Mouse (Mus musculus): Measurements from ENCODE around the gene D430041D05Rik. TPM values are rescaled to one million over a fixed set of nuclear protein-coding genes. Genes with fewer than 3 reads are reported as not detected.
A peak's percentile ranks its signal among the peaks of the same experiment; 100 is the strongest.

The D430041D05Rik gene
- total RNA-seq, 1 experiment = 0.54 TPM

DNA sequence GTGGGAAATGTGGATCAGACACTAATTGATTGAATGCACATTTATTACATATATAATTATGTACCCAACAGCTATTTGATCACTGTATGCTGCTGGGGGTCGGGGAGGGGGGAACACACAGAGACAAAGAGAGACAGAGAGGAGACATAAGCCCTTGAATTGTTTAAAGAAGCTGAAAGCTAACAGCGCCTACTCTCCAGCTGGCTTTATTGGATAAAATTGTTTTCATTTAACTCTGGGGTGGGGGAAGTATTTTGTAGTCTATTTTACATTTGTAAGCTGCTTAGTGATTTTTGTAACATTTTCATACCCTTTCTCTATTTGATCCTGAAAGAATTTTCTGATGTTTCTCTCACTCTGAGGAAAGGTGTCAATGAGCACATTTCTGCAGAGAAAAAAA lies 201.4 kb downstream of the D430041D05Rik start:
- Histone ChIP-seq H3K4me3 (ENCODE audit: insufficient read depth in 1 of 2, low read depth in 1 of 2, low read length in 2 of 2, poor library complexity in 1 of 2, severe bottlenecking in 1 of 2) (no peak overlapping the region), H3K9ac (ENCODE audit: insufficient read depth, low read depth, low read length, poor library complexity, severe bottlenecking) (no peak overlapping the region), H3K4me1 (ENCODE audit: control insufficient read depth in 2 of 2, insufficient read depth in 2 of 2, low read length in 2 of 2, poor library complexity in 1 of 2) (0 out of 4 replicates have a peak, but pooled peaks cover 0 to 4% of the 10 kb centered on the region in 2 experiments), H3K36me3 (ENCODE audit: control insufficient read depth, insufficient read depth, low read length, poor library complexity, severe bottlenecking) (no peaks in the 10 kb centered on the region), H3K9me3 (ENCODE audit: control insufficient read depth, insufficient read depth, low read depth, low read length) (no peaks in the 10 kb centered on the region), H3K27ac (ENCODE audit: insufficient read depth, low read depth, low read length, poor library complexity, severe bottlenecking) (no peak overlapping the region)
- in situ Hi-C loops (cut with MboI; ENCODE audit: low sequenced_read_pairs in 2 of 2, unreplicated experiment in 2 of 2) = no loop called here
- TF ChIP-seq HCFC1 (IDR thresholded peaks at IDR 0.05; ENCODE audit: borderline replicate concordance, insufficient read depth, low read length) (no peak), CHD2 (IDR thresholded peaks at IDR 0.05; ENCODE audit: low read depth, low read length) (no peak), ZNF384 (IDR thresholded peaks at IDR 0.05; ENCODE audit: low read depth, low read length) (no peak), ZC3H11A (IDR thresholded peaks at IDR 0.05; ENCODE audit: borderline replicate concordance, low read depth, low read length) (no peak), MAFK (IDR thresholded peaks at IDR 0.05; ENCODE audit: insufficient read depth, low read depth, low read length) (no peak)
- no peak for DNase-seq (ENCODE audit: low read depth, low spot score)

DNA sequence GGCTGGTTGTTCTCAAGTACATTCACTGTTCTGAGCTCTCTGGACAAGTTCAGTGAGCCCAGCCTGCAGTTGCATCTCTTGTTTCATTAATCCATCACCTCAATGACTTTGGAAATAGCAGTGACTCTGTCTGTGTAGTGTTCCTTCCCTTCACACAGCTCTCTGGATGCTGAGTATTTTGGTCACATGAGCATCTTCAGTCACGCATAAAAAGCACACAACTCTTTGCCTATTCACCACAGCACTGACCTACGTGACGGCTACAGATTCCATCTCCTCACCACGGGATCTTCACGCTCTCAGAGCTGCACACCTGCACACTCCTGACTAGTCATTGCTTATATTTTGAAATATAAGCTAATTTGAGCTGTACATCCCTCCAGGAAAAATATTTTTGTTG lies 202.4 kb downstream of the D430041D05Rik start:
- no peak for DNase-seq (ENCODE audit: low read depth, low spot score)
- H3K4me1 ChIP-seq (ENCODE audit: control insufficient read depth in 2 of 2, insufficient read depth in 2 of 2, low read length in 2 of 2, poor library complexity in 1 of 2) = 0 out of 4 replicates have a peak, but pooled peaks cover 0 to 4% of the 10 kb centered on the region in 2 experiments
- TF ChIP-seq ZNF384 (IDR thresholded peaks at IDR 0.05; ENCODE audit: low read depth, low read length) = no peak
- TF ChIP-seq MAFK (IDR thresholded peaks at IDR 0.05; ENCODE audit: insufficient read depth, low read depth, low read length) = no peak
- TF ChIP-seq CHD2 (IDR thresholded peaks at IDR 0.05; ENCODE audit: low read depth, low read length) = no peak
- TF ChIP-seq HCFC1 (IDR thresholded peaks at IDR 0.05; ENCODE audit: borderline replicate concordance, insufficient read depth, low read length) = no peak
- no peak for TF ChIP-seq ZC3H11A (IDR thresholded peaks at IDR 0.05; ENCODE audit: borderline replicate concordance, low read depth, low read length)
- no peak overlapping the region for H3K4me3 ChIP-seq (ENCODE audit: insufficient read depth in 1 of 2, low read depth in 1 of 2, low read length in 2 of 2, poor library complexity in 1 of 2, severe bottlenecking in 1 of 2)
- no peaks in the 10 kb centered on the region for H3K36me3 ChIP-seq (ENCODE audit: control insufficient read depth, insufficient read depth, low read length, poor library complexity, severe bottlenecking)
- H3K27ac ChIP-seq (ENCODE audit: insufficient read depth, low read depth, low read length, poor library complexity, severe bottlenecking) = no peak overlapping the region
- in situ Hi-C loops (cut with MboI; ENCODE audit: low sequenced_read_pairs in 2 of 2, unreplicated experiment in 2 of 2) = no loop called here
- no peak overlapping the region for H3K9ac ChIP-seq (ENCODE audit: insufficient read depth, low read depth, low read length, poor library complexity, severe bottlenecking)
- H3K9me3 ChIP-seq (ENCODE audit: control insufficient read depth, insufficient read depth, low read depth, low read length) = no peaks in the 10 kb centered on the region

DNA sequence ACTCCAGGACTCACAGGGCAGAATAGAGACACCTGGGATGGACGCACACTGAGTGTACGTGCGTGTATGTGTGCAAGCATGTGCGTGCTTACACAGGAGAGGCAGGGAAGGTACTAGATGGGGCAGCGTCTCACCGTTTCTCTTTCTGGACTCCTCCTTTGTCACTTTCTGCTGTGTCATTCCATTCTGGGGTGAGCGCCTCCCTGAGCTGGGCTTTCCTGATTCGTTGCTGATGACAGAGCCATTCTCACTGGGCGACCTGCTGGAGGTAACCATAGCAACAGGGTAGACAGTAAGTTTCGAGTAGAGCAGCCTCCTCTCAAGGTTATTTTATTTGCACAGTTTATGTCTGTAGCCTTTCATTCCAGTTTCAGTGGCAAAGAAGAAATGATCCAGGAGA lies 202.9 kb downstream of the D430041D05Rik start:
- no peak overlapping the region for H3K9ac ChIP-seq (ENCODE audit: insufficient read depth, low read depth, low read length, poor library complexity, severe bottlenecking)
- no peak overlapping the region for H3K4me3 ChIP-seq (ENCODE audit: insufficient read depth in 1 of 2, low read depth in 1 of 2, low read length in 2 of 2, poor library complexity in 1 of 2, severe bottlenecking in 1 of 2)
- peak; percentile 64 for DNase-seq (ENCODE audit: low read depth, low spot score)
- peaks cover 0 to 6% of the 10 kb centered on the region in 2 experiments; a peak in 1 of 4 replicates for H3K4me1 ChIP-seq (ENCODE audit: control insufficient read depth in 2 of 2, insufficient read depth in 2 of 2, low read length in 2 of 2, poor library complexity in 1 of 2)
- TF ChIP-seq MAFK (IDR thresholded peaks at IDR 0.05; ENCODE audit: insufficient read depth, low read depth, low read length) = peak; percentile 92
- no peak for TF ChIP-seq ZC3H11A (IDR thresholded peaks at IDR 0.05; ENCODE audit: borderline replicate concordance, low read depth, low read length)
- no peaks in the 10 kb centered on the region for H3K9me3 ChIP-seq (ENCODE audit: control insufficient read depth, insufficient read depth, low read depth, low read length)
- no peak overlapping the region for H3K27ac ChIP-seq (ENCODE audit: insufficient read depth, low read depth, low read length, poor library complexity, severe bottlenecking)
- in situ Hi-C loops (cut with MboI; ENCODE audit: low sequenced_read_pairs in 2 of 2, unreplicated experiment in 2 of 2) = no loop called here
- no peaks in the 10 kb centered on the region for H3K36me3 ChIP-seq (ENCODE audit: control insufficient read depth, insufficient read depth, low read length, poor library complexity, severe bottlenecking)

DNA sequence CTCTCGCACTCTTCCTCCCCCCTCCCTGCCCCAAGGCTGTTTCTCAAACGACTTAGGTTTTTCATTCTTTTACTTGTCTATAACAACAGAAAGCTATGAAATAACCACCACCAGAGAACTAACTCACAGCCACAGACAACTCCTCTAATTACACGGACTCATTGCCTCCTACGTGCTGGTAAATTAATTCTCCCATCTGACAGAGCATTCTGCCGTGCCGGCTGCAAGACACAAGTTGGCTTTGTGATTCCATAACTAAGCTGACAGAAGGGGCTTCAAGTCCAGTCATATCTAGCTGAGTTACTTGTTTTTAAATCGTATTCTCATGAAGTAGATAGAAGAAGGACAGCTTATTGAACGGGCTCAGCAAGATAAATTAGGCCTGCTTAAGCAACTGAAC lies 205.2 kb downstream of the D430041D05Rik start:
- Histone ChIP-seq H3K9me3 (ENCODE audit: control insufficient read depth, insufficient read depth, low read depth, low read length) (no peaks in the 10 kb centered on the region), H3K4me3 (ENCODE audit: insufficient read depth in 1 of 2, low read depth in 1 of 2, low read length in 2 of 2, poor library complexity in 1 of 2, severe bottlenecking in 1 of 2) (no peak overlapping the region), H3K4me1 (ENCODE audit: control insufficient read depth in 2 of 2, insufficient read depth in 2 of 2, low read length in 2 of 2, poor library complexity in 1 of 2) (peaks cover 0 to 6% of the 10 kb centered on the region in 2 experiments; a peak in 1 of 4 replicates), H3K27ac (ENCODE audit: insufficient read depth, low read depth, low read length, poor library complexity, severe bottlenecking) (no peak overlapping the region), H3K9ac (ENCODE audit: insufficient read depth, low read depth, low read length, poor library complexity, severe bottlenecking) (no peak overlapping the region), H3K36me3 (ENCODE audit: control insufficient read depth, insufficient read depth, low read length, poor library complexity, severe bottlenecking) (no peaks in the 10 kb centered on the region)
- no peak for TF ChIP-seq HCFC1 (IDR thresholded peaks at IDR 0.05; ENCODE audit: borderline replicate concordance, insufficient read depth, low read length)
- no peak for TF ChIP-seq ZC3H11A (IDR thresholded peaks at IDR 0.05; ENCODE audit: borderline replicate concordance, low read depth, low read length)
- TF ChIP-seq MAFK (IDR thresholded peaks at IDR 0.05; ENCODE audit: insufficient read depth, low read depth, low read length) = no peak
- TF ChIP-seq CHD2 (IDR thresholded peaks at IDR 0.05; ENCODE audit: low read depth, low read length) = no peak
- TF ChIP-seq ZNF384 (IDR thresholded peaks at IDR 0.05; ENCODE audit: low read depth, low read length) = no peak
- in situ Hi-C loops (cut with MboI; ENCODE audit: low sequenced_read_pairs in 2 of 2, unreplicated experiment in 2 of 2) = no loop called here
- no peak for DNase-seq (ENCODE audit: low read depth, low spot score)

DNA sequence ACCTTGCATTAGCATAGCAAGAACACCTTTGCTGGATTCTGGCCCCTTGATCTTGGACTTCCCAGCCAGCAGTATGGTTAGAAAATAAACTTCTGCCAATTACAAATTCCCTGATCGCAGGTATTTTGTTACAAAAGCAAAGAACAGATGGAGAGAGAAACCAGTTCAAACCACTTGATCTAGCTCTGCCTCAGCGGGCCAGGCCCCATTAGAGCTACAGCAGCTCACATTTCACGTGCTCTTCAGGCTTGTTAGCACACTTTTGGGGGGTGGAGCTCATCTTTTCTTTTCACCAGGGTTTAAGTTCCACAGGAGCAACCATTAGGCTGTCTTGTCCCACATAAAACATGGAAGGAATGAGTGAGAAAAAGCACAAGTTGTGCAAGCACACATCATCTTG lies 210.6 kb downstream of the D430041D05Rik start:
- peaks cover 0 to 2% of the 10 kb centered on the region in 2 experiments; a peak in 1 of 4 replicates for H3K4me1 ChIP-seq (ENCODE audit: control insufficient read depth in 2 of 2, insufficient read depth in 2 of 2, low read length in 2 of 2, poor library complexity in 1 of 2)
- in situ Hi-C loops (cut with MboI; ENCODE audit: low sequenced_read_pairs in 2 of 2, unreplicated experiment in 2 of 2) = no loop called here
- peak; percentile 28 for DNase-seq (ENCODE audit: low read depth, low spot score)
- no peak overlapping the region for H3K4me3 ChIP-seq (ENCODE audit: insufficient read depth in 1 of 2, low read depth in 1 of 2, low read length in 2 of 2, poor library complexity in 1 of 2, severe bottlenecking in 1 of 2)
- H3K36me3 ChIP-seq (ENCODE audit: control insufficient read depth, insufficient read depth, low read length, poor library complexity, severe bottlenecking) = no peaks in the 10 kb centered on the region
- H3K9me3 ChIP-seq (ENCODE audit: control insufficient read depth, insufficient read depth, low read depth, low read length) = no peaks in the 10 kb centered on the region
- TF ChIP-seq CHD2 (IDR thresholded peaks at IDR 0.05; ENCODE audit: low read depth, low read length) = no peak
- no peak for TF ChIP-seq ZNF384 (IDR thresholded peaks at IDR 0.05; ENCODE audit: low read depth, low read length)
- TF ChIP-seq MAFK (IDR thresholded peaks at IDR 0.05; ENCODE audit: insufficient read depth, low read depth, low read length) = no peak
- no peak overlapping the region for H3K9ac ChIP-seq (ENCODE audit: insufficient read depth, low read depth, low read length, poor library complexity, severe bottlenecking)
- H3K27ac ChIP-seq (ENCODE audit: insufficient read depth, low read depth, low read length, poor library complexity, severe bottlenecking) = no peak overlapping the region

Measured in ES-E14 (cell line).